Mouse (Mus musculus): ENCODE results near the gene Mcm7. TPM values are rescaled to one million over a fixed set of nuclear protein-coding genes. Genes with fewer than 3 reads are reported as not detected.
"Not testable (repeated sequence)": the region's sequence is repeated elsewhere in the genome, so short reads cannot be mapped to it uniquely, and the experiment has no call there.

Mcm7 gene
- 10 to 100 TPM; 20.2 to 27.7 TPM for total RNA-seq (2021)
- long read RNA-seq, experiment 1, transcript Mcm7-201 (15 exons, 2,962 nt) = major isoform, 40 of 50 reads
- long read RNA-seq, experiment 1, partial matches to known transcripts = 1 of 50 reads
- long read RNA-seq, experiment 1, other reads (novel, unspliced or antisense) = 9 of 50 reads
- long read RNA-seq, experiment 2, transcript Mcm7-201 (15 exons, 2,962 nt) = major isoform, 21 of 37 reads
- long read RNA-seq, experiment 2, partial matches to known transcripts = 1 of 37 reads
- long read RNA-seq, experiment 2, other reads (novel, unspliced or antisense) = 15 of 37 reads

GRCm38 (mm10) chr5:138171695-138172491 is at the start of gene Mcm7, which contains the start of gene Ap4m1:
TSS of gene Mcm7 (minus strand) at chr5:138172422.
TSS of gene Ap4m1 (plus strand) at chr5:138172002.
- peak; percentile 98 for DNase-seq

DNA sequence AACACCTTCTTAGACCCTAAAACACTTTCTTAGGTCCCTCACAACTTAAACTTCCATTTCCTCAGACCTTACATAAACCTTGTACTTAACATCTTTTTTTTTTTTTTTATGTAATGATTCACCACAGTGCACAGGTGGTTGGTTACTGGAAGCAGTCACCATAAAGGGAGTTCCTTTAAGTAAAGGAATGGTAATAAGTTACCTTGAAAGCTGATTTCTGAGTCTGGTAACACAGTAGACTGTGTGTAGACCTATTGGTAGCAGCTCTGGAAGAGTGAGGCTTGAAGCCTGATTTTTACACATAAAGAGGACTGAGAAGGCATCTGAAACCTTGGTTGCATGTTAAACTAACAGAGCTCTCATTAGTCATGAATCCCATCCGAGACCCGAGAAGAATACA is 47.6 kb upstream of the Mcm7 start:
- no peak for DNase-seq

GRCm38 (mm10) chr5:138216632-138217031 is 44.4 kb upstream of the Mcm7 start:
- DNase-seq = not testable (repeated sequence)

DNA sequence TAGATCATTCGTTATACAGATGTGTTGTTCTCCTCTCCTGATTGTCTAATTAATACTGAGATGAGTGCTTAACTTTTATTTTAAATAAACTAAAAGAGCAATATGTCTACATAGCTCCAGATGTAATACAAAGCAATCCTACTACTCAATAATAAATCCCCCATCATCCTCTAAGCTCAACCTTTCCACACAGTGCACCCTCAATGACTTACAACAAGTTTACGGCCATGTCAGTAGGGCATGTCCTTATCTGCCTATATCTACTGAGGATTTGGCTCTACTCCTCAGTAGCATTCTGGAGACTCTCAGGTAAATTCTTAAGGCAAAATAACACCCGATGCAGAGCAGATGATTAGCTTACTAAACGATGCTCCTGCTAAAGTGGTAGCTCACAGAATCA is 35.7 kb upstream of the Mcm7 start:
- no peak for DNase-seq

GRCm38 (mm10) chr5:138207253-138207652 is 35.0 kb upstream of the Mcm7 start:
- DNase-seq = no peak

- DNase-seq = no peak
Measured at GRCm38 (mm10) chr5:138202086-138202485, 29.9 kb upstream of the Mcm7 start.

GRCm38 (mm10) chr5:138199576-138199975 is 27.4 kb upstream of the Mcm7 start:
- no peak for DNase-seq

DNA sequence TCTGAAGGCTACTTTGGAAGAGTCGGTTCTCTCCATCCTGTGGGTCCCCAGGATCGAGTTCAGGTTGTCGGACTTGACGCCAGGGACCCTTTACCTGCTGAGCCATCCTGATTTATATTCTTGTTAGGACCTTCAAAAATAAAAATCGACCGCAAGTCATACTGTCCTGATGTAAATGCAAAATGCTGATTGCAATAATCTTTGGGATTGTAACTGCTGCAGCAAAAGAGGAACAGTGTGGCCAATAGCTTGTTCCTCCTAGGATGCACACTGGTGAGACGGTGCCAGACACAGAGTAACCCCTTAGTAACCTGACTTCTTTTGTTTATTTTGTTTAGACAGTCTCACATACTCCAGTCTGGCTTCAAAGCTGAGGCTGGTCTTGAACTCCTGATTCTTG is 23.2 kb upstream of the Mcm7 start:
- no peak for DNase-seq

GRCm38 (mm10) chr5:138194755-138195345 is 22.6 kb upstream of the Mcm7 start:
- DNase-seq = peak; percentile 33

DNA sequence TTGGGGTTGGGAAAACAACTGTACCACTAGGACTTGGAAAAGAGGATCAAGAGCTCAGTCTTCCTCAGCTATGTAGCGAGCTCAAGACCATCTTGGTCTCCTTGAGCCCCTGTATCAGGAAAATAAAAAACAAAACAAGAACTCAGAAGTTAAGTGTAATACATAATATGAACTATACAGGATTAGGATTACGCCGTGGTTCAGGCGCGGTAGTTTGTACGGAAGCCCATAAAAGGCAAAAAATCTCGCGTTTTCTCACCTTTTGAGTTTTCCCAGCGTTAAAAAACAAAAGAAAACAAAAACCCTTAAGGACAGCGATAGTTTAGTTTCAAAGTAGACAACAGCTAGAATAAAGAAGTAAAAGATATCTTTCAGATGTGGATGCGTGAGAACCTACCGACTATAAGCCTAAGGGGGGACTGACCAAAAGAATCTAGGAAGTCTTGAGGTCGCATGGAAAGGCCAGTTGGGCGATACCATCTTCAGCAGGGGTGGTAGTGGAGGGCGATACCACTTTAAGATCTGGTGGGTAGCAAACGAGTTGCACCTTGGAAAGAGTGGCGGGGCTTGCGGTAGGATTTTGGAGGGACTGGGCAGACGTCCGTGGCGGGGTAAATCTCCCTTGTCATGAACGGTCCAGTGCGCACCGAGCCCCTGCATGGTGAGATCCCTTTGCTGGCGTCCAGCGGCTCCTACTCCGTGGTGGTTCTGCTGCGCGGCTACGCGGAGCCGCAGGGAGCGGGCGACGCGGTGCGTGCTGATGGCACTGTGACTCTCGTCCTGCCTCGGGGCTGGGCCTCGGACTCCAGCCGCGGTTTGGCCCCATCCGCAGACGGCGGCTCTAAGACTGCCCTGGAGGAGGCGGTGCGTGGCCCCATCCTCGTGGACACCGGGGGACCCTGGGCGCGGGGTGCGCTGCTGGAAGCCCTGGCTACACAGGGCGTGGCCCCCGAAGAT is 21.8 kb upstream of the Mcm7 start, which contains the start of gene Mblac1:
Gene Mblac1, plus strand, starts transcription at position 544 of the 957 bp plus-strand sequence.
- DNase-seq = peak; percentile 75

DNA sequence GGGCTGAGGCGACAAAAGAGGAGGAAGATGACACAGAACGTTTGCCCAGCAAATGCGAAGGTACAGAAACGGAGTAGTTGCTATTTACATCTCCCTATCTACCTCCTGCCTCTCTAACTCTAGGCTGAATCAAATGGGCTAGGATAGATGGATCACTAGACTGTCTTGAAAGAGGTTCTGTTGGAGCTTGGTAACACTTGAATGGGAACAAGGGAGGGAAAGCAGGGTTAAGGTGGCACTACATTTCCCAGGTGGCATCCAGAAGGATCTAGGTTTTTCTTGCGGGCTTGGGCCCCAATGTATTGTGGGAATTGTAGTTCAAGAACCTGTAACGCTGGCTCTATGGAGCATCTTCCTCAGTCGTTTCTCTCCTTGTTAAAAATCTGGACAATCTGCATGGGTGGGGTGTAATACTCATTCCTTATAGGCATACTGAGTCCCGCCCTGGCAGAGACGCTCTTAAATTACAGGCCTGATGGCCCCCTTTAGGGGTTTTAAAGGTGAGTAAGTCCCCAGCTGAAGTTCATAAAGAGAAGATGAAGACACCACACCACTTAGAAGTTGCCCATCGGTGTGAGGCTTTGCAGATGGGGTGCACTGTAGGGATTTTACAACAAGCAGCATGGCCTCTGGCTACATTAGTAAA is 15.6 kb upstream of the Mcm7 start:
- peak; percentile 29 for DNase-seq

- DNase-seq = peak; percentile 84
Measured at GRCm38 (mm10) chr5:138186950-138187638, 14.9 kb upstream of the Mcm7 start, which contains the start of the genes Taf6 and Cnpy4. TSS of gene Taf6 (minus strand) at chr5:138187451. TSS of gene Cnpy4 (plus strand) at chr5:138187485.

DNA sequence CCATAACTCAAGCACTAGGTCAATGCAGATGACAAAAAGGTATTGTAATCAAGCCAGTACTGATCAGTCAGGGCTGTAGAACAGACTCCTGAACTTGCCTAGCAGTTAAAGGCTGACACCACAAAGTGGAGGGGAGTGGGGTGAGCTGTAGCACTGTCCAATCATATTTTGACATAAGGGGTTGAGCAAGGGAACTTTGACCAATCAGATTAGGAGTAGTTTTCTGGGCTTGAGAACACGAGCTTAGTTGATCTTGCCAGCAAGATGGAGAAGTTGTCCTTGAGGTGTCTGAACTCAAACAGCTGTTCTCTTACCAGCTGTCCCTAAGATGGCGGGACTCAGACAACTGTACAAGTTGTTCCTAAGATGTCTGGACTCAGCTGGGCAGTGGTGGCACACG is 995 bp upstream of the Mcm7 start:
- DNase-seq = no peak

DNA sequence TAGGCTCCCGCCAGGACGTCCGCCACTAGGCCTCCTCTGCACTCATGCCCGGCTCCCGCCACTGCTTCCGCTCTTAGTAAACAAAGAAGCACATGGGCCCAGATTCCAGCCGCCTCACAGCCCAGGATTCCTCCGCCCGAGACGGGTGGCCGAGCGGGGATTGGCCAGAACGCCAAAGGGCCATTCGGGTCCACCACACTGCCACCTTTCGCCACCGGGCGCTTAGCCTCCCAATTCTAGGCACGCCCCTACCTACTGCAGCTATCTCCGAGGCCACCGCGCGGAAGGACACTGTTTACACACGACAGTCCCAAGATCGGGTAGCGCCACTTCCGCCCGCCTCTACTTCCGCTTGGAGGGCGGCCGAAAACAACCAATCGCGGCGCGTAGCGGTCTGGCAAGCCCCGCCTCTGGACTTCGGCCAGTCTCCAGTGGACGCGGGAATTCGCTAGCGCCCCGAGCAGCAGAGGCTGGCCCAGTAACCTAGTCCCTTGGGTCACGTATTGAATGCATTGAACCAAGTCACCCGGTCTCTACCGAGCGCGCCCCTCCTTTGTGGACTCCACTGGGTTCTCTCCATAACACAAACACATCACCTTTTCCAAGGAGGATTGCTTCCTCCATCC is 1.2 kb downstream of the Mcm7 start:
- peak; percentile 99 for DNase-seq

GRCm38 (mm10) chr5:138165594-138165993 is 6.6 kb downstream of the Mcm7 start:
- no peak for DNase-seq

DNA sequence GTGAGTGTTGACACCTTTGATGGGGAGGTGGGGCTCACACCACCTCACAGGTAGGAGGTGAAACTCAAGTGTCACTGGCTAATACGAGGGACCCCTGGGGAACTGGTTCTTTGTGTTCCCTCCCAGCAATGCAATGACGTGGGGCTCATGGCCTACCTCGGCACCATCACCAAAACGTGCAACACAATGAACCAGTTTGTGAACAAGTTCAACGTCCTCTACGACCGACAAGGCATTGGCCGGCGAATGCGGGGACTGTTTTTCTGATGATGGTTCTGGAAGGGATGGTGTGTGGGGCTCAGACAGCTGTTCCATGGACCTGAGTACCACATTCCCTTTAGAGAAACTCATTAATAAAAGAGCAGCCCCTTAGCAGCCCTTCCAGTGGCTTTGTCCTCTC is 8.6 kb downstream of the Mcm7 start:
- DNase-seq = no peak

DNA sequence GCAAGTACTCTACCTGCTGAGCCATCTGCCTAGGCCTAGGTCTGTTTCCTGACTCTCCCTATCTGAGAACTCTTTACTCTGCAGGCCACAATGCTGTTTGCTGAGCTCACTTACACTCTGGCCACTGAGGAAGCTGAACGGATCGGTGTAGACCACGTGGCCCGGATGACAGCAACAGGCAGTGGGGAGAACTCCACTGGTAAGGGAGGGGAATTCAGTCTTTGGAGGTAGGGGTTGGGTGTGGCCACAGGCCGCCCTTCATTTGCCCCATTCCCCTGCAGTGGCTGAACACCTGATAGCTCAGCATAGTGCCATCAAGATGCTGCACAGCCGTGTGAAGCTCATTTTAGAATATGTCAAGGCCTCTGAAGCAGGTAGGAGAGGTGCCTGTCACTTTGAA is 9.2 kb downstream of the Mcm7 start:
- no peak for DNase-seq

GRCm38 (mm10) chr5:138160842-138161665 is 11.2 kb downstream of the Mcm7 start, which contains the start of gene Cops6:
TSS of gene Cops6 (plus strand) at chr5:138161071.
- peak; percentile 94 for DNase-seq

DNA sequence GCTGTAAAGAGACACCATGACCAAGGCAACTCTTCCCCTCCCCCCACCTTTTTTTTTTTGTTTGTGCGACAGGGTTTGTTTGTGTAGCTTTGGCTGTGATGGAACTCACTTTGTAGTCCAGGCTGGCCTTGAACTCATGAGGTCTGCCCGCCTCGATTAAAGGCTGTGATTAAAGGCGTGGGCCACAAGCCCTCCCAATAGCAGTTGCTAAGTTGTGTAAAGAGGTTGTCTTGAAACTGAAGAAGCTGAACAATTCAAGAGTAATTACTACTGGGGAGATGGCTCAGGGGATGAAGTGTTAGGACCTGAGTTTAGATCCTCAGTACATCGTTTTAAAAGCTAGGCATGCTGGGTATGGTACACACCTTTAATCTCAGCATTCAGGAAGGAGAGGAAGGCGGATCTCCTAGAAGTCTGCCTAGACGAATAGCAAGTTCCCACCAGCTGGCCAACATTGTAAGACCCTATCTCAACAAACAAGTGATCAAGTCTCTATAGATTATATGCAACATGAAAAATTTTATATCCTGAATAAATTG is 11.9 kb downstream of the Mcm7 start:
- no peak for DNase-seq

Data from gastrocnemius, postnatal 10 days (tissue).